Mouse (Mus musculus) cerebellum, postnatal 25 days (tissue): ENCODE measurements around the gene Rusc1.
A peak's percentile ranks its signal among the peaks of the same experiment; 100 is the strongest.

ENCODE experiments used
- DNase-seq, 2 experiments: peaks; one replicate each; pipeline ENCODE4 v3.0.0; 2021; ENCODE audit warnings: mixed read lengths in 2 of 2

Rusc1 gene

DNA sequence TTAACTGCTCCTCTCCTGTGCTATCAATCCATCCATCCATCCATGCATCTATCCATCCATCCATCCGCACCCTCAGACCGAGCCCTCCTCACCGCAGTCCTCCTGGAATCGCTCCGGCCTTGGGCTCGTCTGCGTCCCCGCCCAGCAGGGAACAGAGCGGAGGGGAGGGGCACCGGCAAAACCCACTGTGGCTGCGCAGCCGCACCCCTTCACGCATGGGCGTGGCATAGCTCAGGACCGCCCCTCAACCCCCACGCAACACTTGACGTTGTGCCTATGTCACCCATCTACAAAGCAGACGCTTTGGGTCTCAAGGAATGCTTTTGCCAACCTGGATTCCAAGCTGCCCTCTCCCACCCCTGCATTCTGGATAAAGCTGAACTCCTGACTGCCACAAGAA is at the start of gene Rusc1:
Rusc1 (minus strand) TSS at position 137 of the 400 bp plus-strand sequence.
- DNase-seq, result peak; percentile 97 to 98

DNA sequence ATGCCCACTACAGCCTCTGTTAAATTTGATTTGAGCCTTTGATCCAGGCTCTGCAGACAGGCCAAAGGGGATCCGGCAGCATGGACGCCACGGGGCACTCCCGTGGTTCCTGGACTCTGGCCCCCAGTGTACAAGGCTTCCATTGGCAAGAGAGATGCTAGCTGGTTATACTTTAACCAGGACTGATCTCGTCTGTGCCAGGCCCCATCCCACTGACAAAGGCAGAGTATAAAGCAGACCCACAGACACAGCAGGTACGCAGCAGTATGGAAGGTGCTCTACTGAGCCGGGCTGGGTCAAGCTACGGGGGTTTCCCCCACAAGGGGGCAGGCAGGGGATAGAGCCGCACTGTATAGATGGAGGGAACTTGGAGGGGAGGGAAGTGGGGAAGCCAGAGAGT is 43.3 kb upstream of the Rusc1 start:
- DNase-seq, result no peak

DNA sequence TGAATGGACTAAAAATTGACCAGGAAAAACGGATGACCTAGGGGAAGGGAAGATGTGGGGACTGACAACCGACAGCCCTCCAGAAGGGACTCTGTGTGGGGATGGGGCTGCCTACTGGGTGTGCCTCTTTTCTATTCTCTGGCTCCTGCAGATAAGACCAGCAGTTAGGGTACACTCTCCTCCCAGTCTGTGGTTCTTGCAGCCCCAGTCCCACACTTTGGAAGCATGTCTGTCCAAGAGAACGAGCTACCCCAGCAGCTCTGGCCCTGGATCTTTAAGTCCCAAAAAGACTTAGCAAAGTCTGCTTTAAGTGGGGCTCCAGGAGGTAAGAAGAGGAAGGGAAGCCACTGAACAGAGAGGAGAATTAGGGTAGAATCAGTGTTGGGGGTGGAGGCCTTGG is 42.8 kb upstream of the Rusc1 start, which contains the start of gene Pklr:
Pklr (plus strand) TSS at position 185 of the 400 bp plus-strand sequence.
- DNase-seq, result no peak

DNA sequence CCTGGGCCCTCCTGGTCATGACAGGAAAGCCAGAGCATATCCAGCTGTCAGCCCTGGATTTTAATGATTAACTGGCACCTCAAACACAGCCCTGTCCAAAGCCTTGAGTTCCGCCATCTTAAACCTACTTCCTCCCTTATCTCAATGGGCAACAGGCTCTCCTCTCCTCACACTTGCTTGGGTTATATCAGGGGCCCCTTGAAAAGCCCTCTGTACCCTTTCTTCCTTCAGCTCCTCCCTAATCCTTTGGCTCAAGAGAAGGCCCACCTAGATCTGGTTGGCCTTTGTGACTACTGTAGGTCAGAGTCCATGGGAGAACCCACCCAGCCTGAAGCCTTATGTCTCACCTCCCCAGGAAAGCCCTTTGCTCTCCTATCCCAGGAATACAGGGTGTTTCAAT is 40.6 kb upstream of the Rusc1 start:
- DNase-seq, result no peak

DNA sequence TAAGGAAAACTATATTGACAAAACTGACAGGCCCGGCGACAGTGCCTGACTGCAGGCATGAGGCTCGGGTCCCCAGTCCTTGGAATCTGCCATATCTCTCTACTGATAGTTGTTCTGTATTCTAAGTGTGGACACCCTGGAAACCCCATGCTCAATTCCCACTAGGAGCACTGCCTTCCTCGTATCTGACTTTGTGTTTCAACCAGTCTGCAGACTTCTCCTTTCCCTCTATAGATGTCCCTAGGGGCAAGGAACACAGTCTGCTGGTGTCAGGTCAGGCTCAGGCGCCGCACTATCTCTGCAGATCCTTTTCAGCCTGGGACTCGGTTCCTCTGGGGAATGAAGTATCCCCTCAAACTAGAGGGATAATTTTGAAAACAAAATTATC is 39.9 kb upstream of the Rusc1 start:
- no peak for DNase-seq

DNA sequence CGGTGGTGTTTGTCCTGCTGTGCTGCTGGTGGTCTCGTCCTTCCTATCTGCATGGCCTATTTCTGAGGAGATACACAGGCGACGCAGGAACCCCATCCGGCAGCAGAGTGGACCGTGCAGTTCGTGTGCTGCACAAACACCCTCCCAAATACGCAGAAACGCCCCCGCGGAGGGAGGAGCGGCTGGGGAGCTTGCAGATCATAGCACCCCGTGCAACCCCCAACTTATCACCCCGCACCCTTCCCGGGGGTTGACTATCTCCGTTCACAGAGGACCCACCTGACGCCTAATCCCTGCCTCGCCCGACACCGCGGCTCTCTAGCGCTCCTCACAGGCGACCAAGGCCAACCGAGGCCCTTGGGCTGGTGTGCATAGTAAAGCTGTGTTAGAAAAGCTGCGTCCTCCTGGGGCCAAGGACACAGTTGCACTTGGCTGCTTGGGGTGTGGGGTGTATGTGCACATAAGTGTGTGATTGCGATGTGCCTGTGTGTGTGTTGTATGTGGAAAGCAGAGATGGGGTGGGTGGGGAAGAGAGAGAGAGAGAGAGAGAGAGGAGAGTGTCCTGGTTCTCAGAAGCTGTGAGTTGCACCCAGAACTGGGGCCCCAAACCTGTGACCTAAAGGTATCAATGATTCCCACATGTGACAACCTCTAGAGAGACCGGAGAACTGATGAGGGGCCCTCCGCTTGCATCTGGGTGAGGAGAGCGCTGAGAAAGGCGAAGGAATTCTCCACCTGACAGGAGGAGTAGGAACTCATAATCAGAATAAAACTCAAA is 39.4 kb upstream of the Rusc1 start:
- peak; percentile 69 to 74 for DNase-seq

DNA sequence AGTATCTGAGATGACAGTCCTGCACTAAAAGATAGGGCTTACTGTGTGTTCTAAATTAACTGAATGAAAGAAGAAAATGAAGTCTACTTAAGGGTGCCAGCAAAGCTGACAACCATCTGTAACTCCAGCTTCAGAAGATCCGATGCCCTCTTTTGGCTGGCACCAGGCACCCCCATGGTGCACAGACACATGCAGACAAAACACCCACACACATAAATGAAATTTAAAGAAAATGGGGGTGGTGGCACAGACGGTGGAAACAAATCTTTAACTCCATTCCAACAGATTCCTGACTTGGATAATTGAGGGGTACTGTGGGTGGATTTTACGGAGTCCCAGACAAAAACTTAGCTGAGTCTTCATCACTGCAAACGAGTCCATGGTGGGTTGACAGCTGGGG is 38.7 kb upstream of the Rusc1 start:
- DNase-seq, result no peak

DNA sequence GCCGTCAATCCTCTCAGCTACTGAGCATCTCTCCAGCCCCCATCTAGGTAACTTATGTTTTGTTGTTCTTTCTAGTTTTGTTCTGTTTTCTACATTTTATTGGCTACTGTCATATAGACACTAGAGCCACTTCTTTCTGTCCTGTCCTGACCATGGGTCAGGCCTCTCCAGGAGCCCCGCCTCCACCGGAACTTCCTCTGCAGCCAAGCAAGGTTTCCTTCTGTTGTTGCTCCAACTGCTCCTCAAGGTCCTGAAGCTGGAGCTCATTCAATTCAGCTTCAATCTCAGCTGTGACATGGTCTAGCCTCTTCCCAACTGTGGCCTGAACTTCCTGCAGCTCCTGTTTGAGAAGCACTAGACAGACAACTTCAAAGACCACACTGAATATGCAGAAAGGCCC is 36.8 kb upstream of the Rusc1 start:
- DNase-seq, result no peak

DNA sequence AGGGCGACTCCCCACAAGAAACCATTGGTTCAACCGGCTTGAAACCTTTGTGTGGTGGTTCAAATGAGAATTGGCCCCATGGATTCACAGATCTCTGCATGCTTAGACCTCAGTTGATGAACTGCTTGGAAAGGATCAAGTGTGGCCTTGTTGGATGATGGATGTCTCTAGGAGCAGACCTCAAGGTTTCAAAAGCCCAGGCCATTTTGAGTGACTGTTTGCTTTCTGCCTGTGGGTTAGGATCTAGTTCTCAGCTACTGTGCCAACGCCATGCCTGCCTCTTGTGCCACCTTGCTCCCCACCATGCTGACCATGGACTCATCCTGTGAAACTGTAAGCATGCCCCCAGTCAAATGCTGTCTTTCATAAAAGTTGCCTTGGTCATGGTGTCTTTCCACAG is 32.9 kb upstream of the Rusc1 start:
- DNase-seq, result no peak

DNA sequence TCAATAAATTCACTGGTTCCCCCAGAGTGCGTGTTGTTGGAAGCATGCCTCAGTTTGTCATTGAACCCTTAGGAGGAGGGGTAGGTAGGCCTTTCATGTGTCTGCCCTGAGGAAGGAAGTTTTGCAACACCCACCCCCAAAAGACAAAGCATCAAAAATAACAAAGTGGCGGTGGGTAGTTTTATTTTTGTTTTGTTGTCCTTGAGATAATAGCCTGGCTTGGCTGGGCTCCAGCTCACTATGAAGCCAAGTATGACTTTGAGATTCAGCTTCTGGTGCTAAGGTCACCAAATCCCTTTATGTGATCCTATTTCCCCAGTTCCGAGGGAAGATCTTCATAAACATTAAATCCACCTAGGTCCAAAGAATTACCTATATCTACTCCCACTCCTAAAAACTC is 31.1 kb upstream of the Rusc1 start:
- DNase-seq, result no peak

DNA sequence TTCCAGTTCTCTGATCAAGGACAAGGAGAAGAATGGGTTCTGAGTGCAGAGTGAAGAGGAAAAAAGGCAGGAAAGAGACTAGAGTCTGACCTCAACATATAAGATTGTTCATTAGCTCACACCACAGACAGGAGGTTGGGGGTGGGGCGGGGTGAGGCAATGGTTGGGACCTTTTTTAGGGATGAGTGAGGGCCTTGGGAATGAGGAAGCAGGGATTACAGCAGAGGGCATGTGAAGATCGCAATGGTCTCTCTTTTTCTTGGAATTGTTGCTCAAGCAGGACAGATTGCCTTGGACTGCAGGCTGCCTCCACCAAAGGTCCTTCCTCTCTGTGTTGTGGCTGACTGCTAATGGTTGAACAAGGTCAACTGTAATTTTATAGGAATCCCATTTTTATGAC is 30.2 kb upstream of the Rusc1 start:
- DNase-seq, result no peak

DNA sequence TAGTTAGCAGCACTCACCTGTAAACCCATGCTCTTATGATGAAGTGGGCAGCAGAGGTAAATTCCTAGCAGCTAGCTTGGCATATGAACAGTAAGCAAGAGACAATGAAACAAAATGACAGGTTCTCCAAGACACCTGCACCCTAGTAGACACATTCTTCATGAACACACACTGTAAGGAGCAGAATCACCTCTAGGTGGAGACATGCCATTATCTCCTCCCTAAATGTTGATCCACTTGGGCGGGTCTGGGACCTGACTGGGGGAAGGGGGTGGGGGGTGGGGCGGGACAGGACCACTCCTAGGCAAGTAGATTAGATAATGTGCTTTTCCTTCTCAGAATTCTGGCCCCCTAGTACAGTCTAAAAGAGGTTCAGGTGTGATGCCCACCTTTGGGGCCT is 22.4 kb upstream of the Rusc1 start:
- peak in 1 of 2 experiments; percentile 55 for DNase-seq

DNA sequence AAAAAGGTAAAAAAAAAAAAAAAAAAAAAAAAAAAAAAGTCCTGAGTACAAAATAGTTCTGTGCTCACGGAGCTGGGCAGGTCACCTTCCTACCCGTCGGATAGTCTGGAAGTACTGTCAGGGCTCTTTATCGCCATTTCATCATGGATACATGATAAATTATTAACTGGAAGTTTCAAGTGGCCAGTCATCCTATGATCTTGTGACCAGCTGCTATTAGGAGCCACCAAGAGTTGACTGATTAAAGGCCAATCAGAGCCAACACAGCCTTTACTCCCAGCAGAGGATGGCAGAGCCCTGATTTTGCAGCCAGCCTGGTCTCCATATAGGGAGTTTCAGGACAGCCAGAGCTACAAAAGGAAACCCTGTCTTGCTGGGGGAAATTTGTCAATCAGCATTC is 19.9 kb upstream of the Rusc1 start:
- no peak for DNase-seq

DNA sequence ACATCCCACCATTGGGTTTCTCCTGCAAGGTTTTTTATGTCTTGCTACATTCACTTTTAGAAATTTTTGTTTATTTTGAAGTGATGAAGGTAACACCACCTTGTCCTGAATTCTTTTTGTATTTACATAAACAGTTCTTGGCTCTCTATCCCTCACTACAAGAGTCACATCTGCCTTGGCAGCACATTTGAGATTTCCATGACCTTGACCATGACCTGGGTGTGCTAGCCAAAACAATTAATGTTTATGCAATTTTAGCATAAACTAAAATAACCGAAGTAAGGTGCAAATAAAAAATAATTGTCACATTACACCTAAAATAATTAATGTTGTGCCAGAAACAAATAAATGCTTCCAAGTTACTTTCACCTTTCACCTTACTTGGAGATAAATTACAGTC is 15.0 kb upstream of the Rusc1 start:
- DNase-seq, result no peak

DNA sequence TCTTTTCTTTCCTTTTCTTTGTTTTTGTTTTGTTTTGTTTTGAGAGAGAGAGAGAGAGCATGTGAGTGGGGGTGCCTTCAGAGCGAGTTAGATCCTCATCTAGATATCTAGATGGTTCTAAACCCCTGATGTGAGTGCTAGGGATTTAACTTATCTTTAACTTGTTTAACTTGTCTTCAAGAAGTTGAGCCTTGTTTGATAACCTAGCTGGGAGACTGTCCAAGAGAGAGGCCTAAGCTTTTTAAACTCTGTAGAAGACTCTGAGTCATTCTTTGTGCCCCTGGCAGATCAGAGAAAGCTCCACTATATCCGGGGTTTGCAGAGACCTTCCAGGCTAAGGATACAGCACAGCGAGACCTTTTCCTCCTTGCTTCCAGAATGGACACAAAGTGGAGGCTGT is 14.4 kb upstream of the Rusc1 start:
- DNase-seq, result no peak

DNA sequence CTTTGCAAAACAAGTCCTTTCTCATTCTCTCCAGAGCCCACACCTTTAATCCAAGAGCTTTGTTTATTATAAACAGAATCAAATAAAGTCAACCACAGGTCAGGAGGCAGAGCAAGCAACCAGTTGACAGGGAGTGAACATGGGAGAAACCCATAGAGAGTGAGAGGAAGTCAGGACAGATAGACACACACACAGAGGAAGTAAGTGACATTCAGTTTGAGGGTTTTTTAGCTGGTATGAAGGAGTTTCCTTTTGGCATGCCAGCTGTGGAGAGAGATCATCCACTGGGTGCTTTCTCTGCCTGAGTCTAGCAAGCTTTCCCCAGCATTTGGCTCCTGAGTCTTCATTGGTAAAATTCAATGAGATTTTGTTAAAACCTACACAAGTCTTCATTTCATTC is 13.8 kb upstream of the Rusc1 start:
- DNase-seq, result no peak

DNA sequence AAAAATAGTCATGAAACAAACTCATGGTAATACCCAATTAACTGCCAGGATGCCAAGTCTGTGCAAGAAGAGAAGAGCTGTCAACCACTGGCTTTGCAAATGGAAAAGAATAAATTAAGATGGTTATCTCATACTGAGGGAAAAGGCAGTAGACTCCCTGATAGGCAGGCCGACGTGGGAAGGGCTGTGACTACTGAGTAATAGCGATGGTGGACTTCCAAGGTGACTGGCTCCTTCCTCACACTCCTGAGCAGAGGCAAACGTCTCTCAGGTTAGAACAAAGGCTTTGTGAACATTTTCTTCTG is 10.1 kb upstream of the Rusc1 start:
- no peak for DNase-seq

DNA sequence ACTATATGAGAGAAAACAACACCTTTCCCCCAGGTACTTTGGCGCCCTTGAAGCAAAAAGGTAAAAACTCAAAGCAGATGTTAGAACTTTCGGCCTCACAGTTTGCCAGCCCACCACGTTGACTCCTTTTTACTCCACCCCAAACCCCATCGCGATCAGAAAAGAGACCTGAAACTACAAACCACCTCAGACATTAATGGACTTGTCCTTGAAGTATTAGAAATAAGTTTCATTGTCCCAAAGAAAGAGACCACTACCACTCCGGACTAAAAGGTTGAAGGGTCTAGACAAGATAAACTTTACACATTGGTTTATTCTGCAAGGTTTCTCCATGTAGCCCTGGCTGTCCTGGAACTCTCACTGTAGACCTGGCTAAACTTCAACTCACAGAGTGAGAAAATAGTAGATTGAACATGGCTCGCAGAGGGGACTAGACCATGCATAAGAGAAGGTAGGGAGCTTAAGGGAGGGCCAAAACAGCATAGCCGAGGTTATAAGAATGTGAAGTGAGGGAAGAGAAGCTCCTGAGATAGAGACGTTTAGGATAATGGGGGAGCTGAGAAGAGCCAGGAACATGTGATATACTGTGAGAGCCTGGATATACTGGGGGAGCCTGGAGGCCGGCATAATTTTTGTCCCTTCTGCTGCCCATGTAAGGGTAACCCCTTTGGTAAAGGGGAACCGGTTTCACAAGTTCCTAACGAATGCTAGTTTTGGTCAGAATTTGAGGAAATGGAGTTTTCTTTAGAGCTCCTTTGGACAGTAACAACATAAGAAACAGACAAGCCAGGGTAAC is 9.6 kb upstream of the Rusc1 start:
- no peak for DNase-seq

DNA sequence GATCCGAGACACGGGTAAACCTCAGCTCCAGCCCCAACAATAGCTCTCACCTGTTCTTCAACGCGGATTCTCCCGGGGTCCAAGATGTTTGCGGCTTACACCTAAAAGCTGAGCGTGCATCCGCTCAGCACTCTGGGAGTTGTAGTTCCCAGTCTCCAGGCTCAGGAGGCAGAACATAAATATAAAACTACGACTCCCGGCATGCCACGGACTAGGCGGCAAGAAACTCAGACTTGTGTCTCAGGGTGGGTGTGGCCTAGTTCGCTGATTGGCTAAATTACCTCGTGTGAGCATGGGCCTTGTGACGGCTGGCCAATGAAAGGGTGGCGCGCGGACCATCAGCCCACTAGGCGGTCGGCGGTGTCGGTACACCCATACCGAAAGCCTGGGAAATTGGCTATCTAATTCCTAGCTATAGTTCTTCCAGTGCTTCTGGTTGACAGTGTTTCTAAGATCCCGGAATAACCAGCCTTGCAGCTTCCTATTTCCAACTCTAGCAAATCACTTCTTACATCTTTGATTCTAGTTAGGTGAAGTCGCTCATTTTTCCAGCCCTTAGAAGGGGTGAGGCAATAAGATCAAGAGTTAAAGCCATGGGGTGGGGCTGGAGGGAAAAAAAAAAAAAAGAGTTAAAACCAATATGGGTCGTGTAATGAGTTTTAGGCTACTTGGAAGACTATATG is 8.8 kb upstream of the Rusc1 start, which contains the start of gene Fdps:
Fdps (minus strand) TSS at position 148 of the 683 bp plus-strand sequence.
- DNase-seq, result peak; percentile 92 to 95

DNA sequence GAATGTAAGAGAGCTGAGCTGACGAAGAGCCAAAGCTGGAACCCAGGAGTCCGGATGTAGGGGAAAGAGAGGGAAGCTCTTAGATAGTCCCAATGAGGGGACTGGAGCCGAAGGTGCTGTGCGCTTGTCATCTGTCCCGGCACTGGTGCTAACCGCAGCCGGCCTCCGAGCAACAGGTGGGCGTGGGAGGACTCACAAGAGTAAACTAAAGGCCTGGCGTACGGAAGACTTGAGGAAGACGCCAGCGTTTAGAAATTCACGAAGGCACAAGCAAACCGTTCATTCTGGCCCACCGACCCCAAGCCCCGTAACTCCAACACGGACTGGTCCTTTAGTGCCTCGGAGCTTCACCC is 8.3 kb upstream of the Rusc1 start:
- peak in 1 of 2 experiments; percentile 69 for DNase-seq

DNA sequence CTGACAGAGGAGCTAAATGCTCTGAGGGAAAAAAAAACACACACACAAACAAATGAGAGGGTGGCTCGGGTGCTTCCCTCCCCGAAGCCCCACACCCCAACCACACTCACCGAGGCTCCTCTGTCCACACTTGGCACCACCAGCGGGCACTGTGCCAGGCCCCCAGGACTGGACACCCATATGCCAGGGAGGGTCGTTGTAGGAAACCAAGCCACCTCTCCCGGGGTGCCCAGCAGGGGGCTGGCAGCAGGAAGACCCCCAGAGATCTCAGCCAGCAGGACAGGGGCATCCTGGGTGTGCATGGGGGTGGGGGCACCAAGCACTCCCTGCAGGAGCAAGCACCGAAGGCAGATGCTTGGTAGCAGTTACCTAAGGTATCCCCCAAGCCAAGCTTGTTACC is 7.7 kb upstream of the Rusc1 start, which contains the start of gene Gm43738:
Gm43738 (minus strand) TSS at position 289 of the 400 bp plus-strand sequence.
- DNase-seq, result peak in 1 of 2 experiments; percentile 64

DNA sequence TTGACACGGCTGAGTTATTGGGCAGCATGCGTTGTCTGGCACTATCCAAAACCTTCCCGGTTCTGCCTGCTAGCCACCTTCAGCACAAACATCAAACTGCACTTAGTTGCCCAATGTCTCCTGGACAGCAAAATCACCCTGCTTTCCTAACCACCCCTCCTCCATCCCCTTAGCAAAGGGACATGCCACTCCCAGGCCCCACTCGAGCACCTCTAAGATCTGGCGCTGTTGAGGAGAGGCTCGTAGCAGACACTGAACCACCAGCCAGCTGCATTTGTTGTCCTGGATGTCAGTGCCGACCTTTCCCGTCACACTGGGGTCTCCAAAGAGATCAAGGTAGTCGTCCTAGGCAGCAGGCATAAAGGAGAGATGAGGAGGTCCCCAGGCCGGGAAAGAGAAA is 910 bp upstream of the Rusc1 start:
- peak in 1 of 2 experiments; percentile 20 for DNase-seq

DNA sequence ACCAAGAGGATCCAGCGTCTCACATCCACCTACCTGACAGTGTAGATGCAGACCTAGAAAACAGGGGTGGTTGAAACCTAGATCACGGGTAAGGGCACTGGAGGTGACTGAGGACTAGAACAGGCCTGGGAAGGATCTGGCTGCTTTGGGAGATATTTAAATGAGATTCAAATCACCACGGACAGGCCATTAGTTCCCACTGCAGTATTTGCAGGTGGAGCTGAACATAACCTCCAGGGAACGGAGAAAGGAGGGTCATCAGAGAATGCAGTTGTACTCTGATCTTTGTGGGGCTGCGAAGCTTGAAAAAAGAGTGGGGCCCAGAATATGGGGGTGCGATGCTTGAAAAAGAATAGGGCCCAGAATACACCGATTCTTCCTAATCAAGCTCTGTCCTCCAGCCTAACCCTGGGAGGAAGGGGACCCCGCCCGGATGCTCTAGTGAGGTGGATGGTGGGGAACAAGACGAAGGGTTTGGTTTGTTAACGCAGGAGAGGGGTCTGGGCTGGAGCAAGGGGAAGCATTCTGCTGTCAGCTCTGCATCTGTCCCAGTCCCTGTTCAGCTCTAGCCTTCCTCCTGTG is 511 bp downstream of the Rusc1 start:
- DNase-seq, result no peak
